Mouse (Mus musculus) midbrain, embryonic 14.5 days (tissue): ENCODE measurements around the gene Trappc3. TPM values are rescaled to one million over a fixed set of nuclear protein-coding genes. Genes with fewer than 3 reads are reported as not detected.

Experiments used
- ATAC-seq: fragments of 200-750 bp; cut with Nextera tagmentation; 2 replicates; pipeline ENCODE4 v1.8.0; 2017; ENCODE audit warnings: moderate number of reproducible peaks, moderate library complexity; ENCODE audit not compliant: low FRiP score, low TSS enrichment
- DNase-seq: peaks from one replicate; pipeline ENCODE4 v3.0.0-alpha.2; 2015
- H3K27ac ChIP-seq: fragments of 300-500 bp; sonication (generic); replicated peaks from 2 replicates; pipeline ENCODE4 v1.5.1; 2014; ENCODE audit warnings: mild to moderate bottlenecking, low read depth, low read length, moderate library complexity
- H3K27me3 ChIP-seq: fragments of 300-500 bp; sonication (generic); 2 replicates; pipeline ENCODE4 v1.6.1; 2014; ENCODE audit warnings: low read length, control low read depth, mixed read lengths; ENCODE audit not compliant: control insufficient read depth, insufficient read depth
- H3K36me3 ChIP-seq: fragments of 300-500 bp; sonication (generic); 2 replicates; pipeline ENCODE4 v1.6.1; 2014; ENCODE audit warnings: low read length, control low read depth; ENCODE audit not compliant: control insufficient read depth, insufficient read depth
- H3K4me1 ChIP-seq: fragments of 300-500 bp; sonication (generic); 2 replicates; pipeline ENCODE4 v1.6.1; 2014; ENCODE audit warnings: mild to moderate bottlenecking, antibody characterized with exemption, low read length, control low read depth; ENCODE audit not compliant: control insufficient read depth, insufficient read depth
- H3K4me2 ChIP-seq: fragments of 300-500 bp; sonication (generic); 2 replicates; pipeline ENCODE4 v1.6.1; 2014; ENCODE audit warnings: mild to moderate bottlenecking, low read length, moderate library complexity
- H3K4me3 ChIP-seq: fragments of 300-500 bp; sonication (generic); replicated peaks from 2 replicates; pipeline ENCODE4 v1.5.1; 2014; ENCODE audit warnings: low read depth, low read length
- H3K9ac ChIP-seq: fragments of 300-500 bp; sonication (generic); replicated peaks from 2 replicates; pipeline ENCODE4 v1.6.1; 2014; ENCODE audit warnings: mild to moderate bottlenecking, low read length, moderate library complexity
- H3K9me3 ChIP-seq: fragments of 300-500 bp; sonication (generic); 2 replicates; pipeline ENCODE4 v1.6.1; 2016; ENCODE audit warnings: low read length, control low read depth, mixed read lengths; ENCODE audit not compliant: control insufficient read depth
- WGBS: fragments of 180-500 bp; shearing (Covaris S2); extraction: QIAGEN DNeasy Blood & Tissue Kit; methylation state at CpG from one replicate; pipeline ENCODE4 v1.1.7; 2014; 5-methylcytosine and 5-hydroxymethylcytosine counted together
- polyA plus RNA-seq: library from polyadenylated mRNA; unstranded; fragments of >200 nt; fragmentation: Nextera tagmentation; extraction: Ambion mirVana; gene quantifications from 2 replicates; pipeline ENCODE4 v1.2.1, GENCODE M21; 2014

Trappc3 gene
- polyA plus RNA-seq, 1 experiment from 2014 or later, result 37.1 TPM

GRCm38 (mm10) chr4:126296617-126297101 is 34.5 kb downstream of the Trappc3 start:
- H3K27ac ChIP-seq, result no peak overlapping the region
- WGBS, result 2% methylated on average over 34 of the region's 34 CpGs
- peaks cover 47% of the 10 kb centered on the region for H3K27me3 ChIP-seq
- no peaks in the 10 kb centered on the region for H3K36me3 ChIP-seq
- no peak for ATAC-seq
- H3K9ac ChIP-seq, result peak overlapping the region; percentile 59
- H3K9me3 ChIP-seq, result no peaks in the 10 kb centered on the region
- H3K4me2 ChIP-seq, result peak overlapping the region; percentile 67
- DNase-seq, result peak; percentile 75
- peaks cover 13% of the 10 kb centered on the region for H3K4me1 ChIP-seq
- H3K4me3 ChIP-seq, result peak overlapping the region; percentile 28

- Histone ChIP-seq H3K9me3 (peaks cover 1% of the 10 kb centered on the region), H3K4me1 (peaks cover 13% of the 10 kb centered on the region), H3K4me3 (peak overlapping the region; percentile 17), H3K9ac (peak overlapping the region; percentile 26; the same call in 1 of the 2 replicates), H3K27ac (no peak overlapping the region), H3K27me3 (peaks cover 53% of the 10 kb centered on the region), H3K4me2 (peak overlapping the region; percentile 37), H3K36me3 (no peaks in the 10 kb centered on the region)
- ATAC-seq, result no peak
- DNase-seq, result no peak
- WGBS, result under 1% methylated on average over 50 of the region's 50 CpGs
These were observed 38.9 kb downstream of the Trappc3 start for GRCm38 (mm10) chr4:126300916-126301583.

- no peaks in the 10 kb centered on the region for H3K36me3 ChIP-seq
- H3K27me3 ChIP-seq, result peaks cover 48% of the 10 kb centered on the region
- H3K9ac ChIP-seq, result peak overlapping the region; percentile 26; the same call in 1 of the 2 replicates
- 5% methylated on average over 27 of the region's 27 CpGs for WGBS
- ATAC-seq (no peak), DNase-seq (no peak)
- H3K4me3 ChIP-seq, result peak overlapping the region; percentile 17
- peaks cover 3% of the 10 kb centered on the region for H3K9me3 ChIP-seq
- H3K27ac ChIP-seq, result no peak overlapping the region
- H3K4me1 ChIP-seq, result peaks cover 8% of the 10 kb centered on the region
- H3K4me2 ChIP-seq, result peak overlapping the region; percentile 37
These were observed 39.6 kb downstream of the Trappc3 start for GRCm38 (mm10) chr4:126301584-126302309.

GRCm38 (mm10) chr4:126303877-126304276 is 41.8 kb downstream of the Trappc3 start:
- no peak overlapping the region for H3K4me2 ChIP-seq
- WGBS, result 63% methylated on average over 4 of the region's 4 CpGs
- H3K4me1 ChIP-seq, result peaks cover 5% of the 10 kb centered on the region; the same call in 1 of the 2 replicates
- H3K9ac ChIP-seq, result no peak overlapping the region
- ATAC-seq, result no peak
- H3K4me3 ChIP-seq, result no peak overlapping the region
- H3K36me3 ChIP-seq, result no peaks in the 10 kb centered on the region
- no peak for DNase-seq
- H3K27me3 ChIP-seq, result peaks cover 36% of the 10 kb centered on the region
- peaks cover 3% of the 10 kb centered on the region for H3K9me3 ChIP-seq
- no peak overlapping the region for H3K27ac ChIP-seq

- 84% methylated on average over 1 of the region's 1 CpGs for WGBS
- no peak overlapping the region for H3K27ac ChIP-seq
These were observed 43.3 kb downstream of the Trappc3 start for GRCm38 (mm10) chr4:126305428-126305827.

GRCm38 (mm10) chr4:126306058-126306457 is 43.9 kb downstream of the Trappc3 start:
- WGBS, result 88% methylated on average over 6 of the region's 6 CpGs
- DNase-seq, result no peak
- no peaks in the 10 kb centered on the region for H3K36me3 ChIP-seq
- H3K9me3 ChIP-seq, result peaks cover 3% of the 10 kb centered on the region
- peaks cover 3% of the 10 kb centered on the region; the same call in 1 of the 2 replicates for H3K4me1 ChIP-seq
- H3K27ac ChIP-seq, result no peak overlapping the region
- no peak overlapping the region for H3K9ac ChIP-seq
- peaks cover 21% of the 10 kb centered on the region for H3K27me3 ChIP-seq
- ATAC-seq, result no peak
- H3K4me3 ChIP-seq, result no peak overlapping the region
- no peak overlapping the region for H3K4me2 ChIP-seq

More at GRCm38 (mm10) chr4:126305428-126305827, 43.3 kb downstream of the Trappc3 start:
- peaks cover 27% of the 10 kb centered on the region for H3K27me3 ChIP-seq
- H3K9ac ChIP-seq, result no peak overlapping the region
- no peak overlapping the region for H3K4me3 ChIP-seq
- H3K9me3 ChIP-seq, result peaks cover 3% of the 10 kb centered on the region
- no peak overlapping the region for H3K4me2 ChIP-seq
- no peak for ATAC-seq
- H3K36me3 ChIP-seq, result no peaks in the 10 kb centered on the region
- H3K4me1 ChIP-seq, result peaks cover 5% of the 10 kb centered on the region; the same call in 1 of the 2 replicates
- DNase-seq, result no peak

GRCm38 (mm10) chr4:126306827-126307226 is 44.7 kb downstream of the Trappc3 start:
- Histone ChIP-seq H3K4me3 (no peak overlapping the region), H3K27ac (no peak overlapping the region), H3K4me1 (no peaks in the 10 kb centered on the region), H3K27me3 (peaks cover 13% of the 10 kb centered on the region), H3K9me3 (peaks cover 3% of the 10 kb centered on the region), H3K9ac (no peak overlapping the region), H3K36me3 (no peaks in the 10 kb centered on the region), H3K4me2 (no peak overlapping the region)
- ATAC-seq, result no peak
- WGBS, result 24% methylated on average over 2 of the region's 2 CpGs
- DNase-seq, result no peak

GRCm38 (mm10) chr4:126309211-126309921 is 47.2 kb downstream of the Trappc3 start:
- 13% methylated on average over 20 of the region's 20 CpGs for WGBS
- no peak overlapping the region; the same call in 1 of the 2 replicates for H3K9ac ChIP-seq
- H3K4me3 ChIP-seq, result peak overlapping the region; percentile 28
- ATAC-seq (peak; percentile 43; the same call in 1 of the 2 replicates), DNase-seq (no peak)
- H3K36me3 ChIP-seq, result no peaks in the 10 kb centered on the region
- no peaks in the 10 kb centered on the region for H3K4me1 ChIP-seq
- H3K9me3 ChIP-seq, result peaks cover 3% of the 10 kb centered on the region
- no peak overlapping the region for H3K27ac ChIP-seq
- H3K4me2 ChIP-seq, result peak overlapping the region; percentile 52
- no peaks in the 10 kb centered on the region; the same call in 1 of the 2 replicates for H3K27me3 ChIP-seq
